Mouse (Mus musculus) brain, embryonic 14.5 days (tissue): ENCODE measurements around the gene Ubap2l.

Source experiments
- CTCF ChIP-seq: fragments of 200-500 bp; IDR thresholded peaks from 2 replicates; pipeline ENCODE4 v1.5.1; 2012; ENCODE audit warnings: inconsistent platforms, mild to moderate bottlenecking, moderate library complexity, borderline replicate concordance; ENCODE audit not compliant: insufficient read depth, insufficient read length; ENCODE audit errors: extremely low read depth
- POLR2A ChIP-seq: fragments of 200-500 bp; IDR thresholded peaks from 2 replicates; pipeline ENCODE4 v1.6.1; 2012; ENCODE audit warnings: mild to moderate bottlenecking, inconsistent platforms, borderline replicate concordance; ENCODE audit not compliant: poor library complexity, insufficient read depth, insufficient read length, severe bottlenecking; ENCODE audit errors: extremely low read depth

DNA sequence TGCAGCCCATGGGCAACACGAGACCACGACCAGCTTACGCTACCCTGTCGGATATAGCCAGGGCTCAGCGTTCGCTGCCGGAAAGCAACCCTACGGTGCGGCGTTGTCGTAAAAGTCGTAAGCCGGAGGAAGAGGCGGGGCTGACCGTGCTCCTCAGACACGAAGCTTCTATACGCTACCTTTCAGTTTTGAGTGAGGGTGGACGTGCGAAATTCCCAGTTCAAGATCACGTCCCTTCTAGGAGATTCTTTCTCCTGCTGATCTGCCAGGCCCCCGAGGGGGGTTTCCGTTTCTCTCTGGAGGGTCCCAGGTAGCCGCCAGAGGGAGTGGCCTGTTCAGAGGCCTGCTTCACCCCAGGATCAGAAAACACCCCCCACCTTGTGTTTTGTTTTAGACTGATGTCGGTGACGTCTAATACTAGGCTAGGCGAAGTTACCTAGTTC, 53.8 kb downstream of the Ubap2l start, which contains the start of gene Hax1:
- TF ChIP-seq CTCF (peak; percentile 11; the same call in 1 of the 2 replicates), POLR2A (0 out of 2 replicates have a peak, but pooled peaks have one; percentile 1)
